Mouse (Mus musculus) right cerebral cortex, postnatal 14 days (tissue): Measurements from ENCODE around the gene Tsen2.

Experiments
- DNase-seq: peaks from one replicate; pipeline ENCODE4 v3.0.0; 2022

The Tsen2 gene

DNA sequence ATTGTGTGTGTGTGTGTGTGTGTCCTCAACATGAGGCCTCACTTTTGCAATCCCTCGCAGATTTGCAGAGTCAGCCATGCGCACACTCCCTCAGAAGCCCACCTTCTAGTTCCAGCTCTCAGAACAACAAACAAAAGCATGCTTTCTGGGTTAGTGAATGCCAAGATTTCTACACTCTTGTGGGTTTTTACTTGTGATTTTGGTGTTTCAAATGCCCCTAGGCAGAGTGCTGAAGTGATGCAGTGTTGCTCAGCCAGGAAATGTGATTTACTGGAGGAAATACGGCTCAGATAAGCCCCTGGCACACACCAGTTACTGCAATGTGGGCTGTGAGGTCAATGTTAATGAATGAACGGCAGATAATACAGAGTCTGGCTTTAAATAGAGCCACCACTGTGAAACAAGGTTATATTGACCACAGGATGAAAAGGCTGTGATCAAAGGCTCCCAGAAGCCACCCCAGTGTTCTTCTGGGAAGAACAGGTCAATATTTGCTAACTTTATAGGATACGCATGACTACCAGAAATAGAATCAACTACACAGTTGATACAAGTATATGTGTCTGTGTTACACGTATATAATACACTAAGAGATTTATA lies 2.7 kb upstream of the Tsen2 start:
- no peak for DNase-seq

DNA sequence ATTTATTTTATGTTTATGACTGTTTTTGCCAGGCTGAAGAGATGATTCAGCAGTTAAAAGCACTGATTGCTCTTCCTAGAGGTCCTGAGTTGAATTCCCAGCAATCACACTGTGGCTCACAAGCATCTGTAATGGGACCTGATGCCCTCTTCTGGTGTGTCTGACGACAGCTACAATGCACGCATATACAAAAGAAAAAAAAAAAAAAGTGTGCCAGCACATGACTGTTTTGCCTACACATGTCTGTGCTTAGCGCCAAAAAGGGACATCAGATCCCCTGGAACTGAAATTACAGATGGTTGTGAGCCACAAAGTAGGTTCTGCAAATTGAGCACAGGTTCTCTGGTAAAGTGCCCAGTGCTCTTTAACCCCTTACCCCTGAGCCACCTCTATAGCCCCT lies 2.1 kb upstream of the Tsen2 start:
- no peak for DNase-seq

- DNase-seq, result peak; percentile 61
Observed at GRCm38 (mm10) chr6:115546276-115546675, 1.8 kb downstream of the Tsen2 start.

- no peak for DNase-seq
Observed at GRCm38 (mm10) chr6:115555485-115555884, 11.0 kb downstream of the Tsen2 start.

GRCm38 (mm10) chr6:115558176-115558575 lies 13.7 kb downstream of the Tsen2 start:
- DNase-seq, result no peak

- no peak for DNase-seq
Observed at GRCm38 (mm10) chr6:115559651-115560632, 15.5 kb downstream of the Tsen2 start.

DNA sequence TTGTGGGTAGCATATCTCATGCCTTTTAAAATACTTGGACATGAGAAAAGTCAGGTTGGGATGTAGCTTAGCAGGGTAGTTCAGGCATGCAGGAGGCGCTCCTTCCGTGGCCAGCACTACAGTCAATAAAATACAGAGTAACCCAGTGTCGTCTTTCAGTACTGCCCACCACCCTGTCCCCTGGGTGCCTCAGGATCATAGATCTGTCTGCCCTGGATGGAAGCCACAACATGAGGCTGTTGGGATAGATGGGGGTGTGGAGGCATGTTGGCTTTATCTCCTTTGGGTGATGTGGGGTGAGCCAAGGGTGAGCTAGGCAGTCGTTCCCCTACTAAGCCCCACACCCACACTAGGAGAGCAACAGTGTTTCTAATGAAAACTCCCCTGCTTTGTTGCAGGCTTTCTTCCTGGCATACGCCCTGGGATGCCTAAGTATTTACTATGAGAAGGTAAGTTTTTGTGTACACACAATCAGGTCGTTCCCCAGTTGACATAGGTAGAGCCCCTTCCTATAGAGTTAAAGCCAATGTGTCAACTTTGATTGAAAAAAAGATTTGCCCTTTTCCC lies 21.1 kb downstream of the Tsen2 start:
- DNase-seq, result no peak

GRCm38 (mm10) chr6:115574171-115574570 lies 29.7 kb downstream of the Tsen2 start:
- DNase-seq, result no peak

- DNase-seq, result no peak
Observed at GRCm38 (mm10) chr6:115577407-115577806, 32.9 kb downstream of the Tsen2 start.

DNA sequence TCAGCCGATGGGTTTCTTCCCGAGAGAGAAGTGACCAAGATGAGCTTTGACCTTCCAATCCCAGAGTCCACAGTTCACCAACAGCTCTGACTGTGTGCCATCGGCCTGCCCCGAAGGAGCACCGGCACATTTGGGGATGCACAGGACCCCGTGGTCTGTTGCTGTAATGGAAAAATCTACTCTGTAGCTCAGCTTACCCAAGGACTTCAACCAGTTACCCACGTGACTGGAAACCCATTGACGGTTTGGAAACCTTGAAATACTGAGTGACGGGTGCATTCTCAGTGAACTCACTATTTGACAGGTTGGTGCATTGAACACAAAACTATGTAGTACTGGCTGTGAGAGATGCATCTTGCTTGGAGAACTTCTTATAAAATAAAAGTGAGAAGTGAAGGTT lies 33.5 kb downstream of the Tsen2 start:
- DNase-seq, result no peak

GRCm38 (mm10) chr6:115580810-115581209 lies 36.3 kb downstream of the Tsen2 start:
- DNase-seq, result no peak

GRCm38 (mm10) chr6:115582328-115583115 lies 38.1 kb downstream of the Tsen2 start:
- no peak for DNase-seq

DNA sequence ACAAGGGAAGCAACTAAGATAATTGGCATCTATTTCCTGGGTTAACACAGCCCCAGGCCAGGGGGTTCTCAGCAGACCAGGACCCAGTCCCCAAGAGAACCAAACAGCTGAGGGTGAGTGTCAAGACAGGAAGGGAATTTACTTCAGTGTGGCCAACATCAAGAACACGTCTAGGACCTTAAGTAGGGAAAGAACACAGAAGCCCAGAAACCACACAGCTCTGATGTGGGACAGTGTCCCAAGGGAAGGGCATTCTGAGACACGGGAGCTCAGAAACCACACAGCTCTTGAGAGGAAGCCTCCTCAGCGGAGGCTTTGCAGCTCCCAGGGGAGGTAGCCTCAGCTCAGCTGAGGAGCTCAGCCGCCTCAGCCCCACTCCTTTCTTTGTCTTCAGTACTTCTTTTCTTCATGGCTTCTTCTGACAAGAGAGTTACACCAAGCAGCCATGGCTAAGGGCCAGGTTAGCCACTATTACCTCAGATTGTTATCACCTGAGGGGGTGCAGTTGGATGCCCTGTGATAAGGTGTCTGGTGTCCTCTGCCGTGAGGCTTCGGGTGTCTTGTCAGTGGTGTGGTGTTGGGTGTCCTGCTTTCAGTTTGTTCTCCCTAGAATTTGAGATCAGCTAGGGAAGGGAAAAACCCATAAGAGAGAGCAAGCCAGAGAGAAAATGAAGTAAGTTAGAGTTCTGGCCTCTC lies 39.1 kb downstream of the Tsen2 start:
- DNase-seq, result no peak

GRCm38 (mm10) chr6:115584176-115584575 lies 39.7 kb downstream of the Tsen2 start:
- DNase-seq, result no peak

DNA sequence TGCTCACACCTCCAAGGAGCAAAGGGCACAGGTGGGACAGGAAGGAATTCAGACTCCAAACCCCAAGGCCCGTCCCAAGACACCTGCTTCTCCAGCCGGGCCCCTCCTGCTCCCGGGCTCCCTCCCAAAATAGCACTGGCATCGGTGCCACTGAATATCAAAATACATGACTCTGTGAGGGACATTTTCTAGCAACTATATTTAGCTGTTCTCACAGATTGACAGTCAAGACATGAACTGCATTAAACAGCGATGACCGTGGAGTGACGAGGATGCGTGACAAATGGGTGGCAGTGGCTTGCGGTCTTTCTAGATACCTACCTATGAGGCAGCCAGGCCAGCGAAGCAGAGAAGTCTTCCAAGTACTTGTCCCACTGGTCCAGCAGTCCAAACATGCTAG lies 41.9 kb downstream of the Tsen2 start:
- no peak for DNase-seq

- DNase-seq, result no peak
Observed at GRCm38 (mm10) chr6:115591692-115592359, 47.4 kb downstream of the Tsen2 start.

- DNase-seq, result no peak
Observed at GRCm38 (mm10) chr6:115592458-115592857, 48.0 kb downstream of the Tsen2 start, which contains the start of gene Mkrn2os. TSS of gene Mkrn2os (minus strand) at chr6:115592576.

DNA sequence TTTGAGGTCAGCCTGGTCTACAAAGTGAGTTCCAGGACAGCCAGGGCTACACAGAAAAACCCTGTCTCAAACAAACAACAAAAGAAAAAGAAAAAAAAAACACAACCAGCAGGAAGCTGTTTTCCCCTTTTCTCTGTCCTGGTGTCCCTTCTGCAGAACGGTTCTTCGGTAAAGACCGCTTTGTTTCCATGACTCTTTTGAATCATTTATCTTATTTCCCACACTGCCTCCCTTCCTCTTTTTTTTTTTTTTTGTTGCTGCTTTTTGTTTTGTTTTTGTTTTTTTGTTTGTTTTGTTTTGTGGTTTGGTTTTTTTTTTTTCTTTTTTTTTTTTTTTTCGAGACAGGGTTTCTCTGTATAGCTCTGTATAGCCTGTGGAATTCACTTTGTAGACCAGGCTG lies 48.8 kb downstream of the Tsen2 start:
- no peak for DNase-seq

- no peak for DNase-seq
Observed at GRCm38 (mm10) chr6:115594463-115594862, 50.0 kb downstream of the Tsen2 start.

- DNase-seq, result no peak
Observed at GRCm38 (mm10) chr6:115595667-115596066, 51.2 kb downstream of the Tsen2 start.

- DNase-seq, result no peak
Observed at GRCm38 (mm10) chr6:115601322-115601714, 56.9 kb downstream of the Tsen2 start.
